Mouse (Mus musculus) lung, adult 2 months (tissue): Measurements from ENCODE around the gene Mast1. TPM values are rescaled to one million over a fixed set of nuclear protein-coding genes. Genes with fewer than 3 reads are reported as not detected.

Experiments used
- DNase-seq: peaks from one replicate; pipeline ENCODE4 v3.0.0; 2022
- H3K4me1 ChIP-seq: fragments of 200-500 bp; 2 replicates; pipeline ENCODE4 v1.6.1; 2011; ENCODE audit warnings: low read length; ENCODE audit not compliant: control insufficient read depth, insufficient read depth
- H3K4me3 ChIP-seq: fragments of 200-500 bp; replicated peaks from 2 replicates; pipeline ENCODE3; 2011; ENCODE audit warnings: low read depth, mild to moderate bottlenecking, control low read depth, low read length; ENCODE audit errors: extremely low read depth
- CTCF ChIP-seq: fragments of 200-500 bp; IDR thresholded peaks from 2 replicates; pipeline ENCODE4 v1.5.1; 2011; ENCODE audit warnings: mild to moderate bottlenecking, low read length, control low read depth; ENCODE audit not compliant: insufficient read depth
- POLR2A ChIP-seq: fragments of 200-500 bp; IDR thresholded peaks from 2 replicates; pipeline ENCODE4 v1.6.1; 2011; ENCODE audit warnings: low read depth, mild to moderate bottlenecking, control low read depth, low read length, borderline replicate concordance; ENCODE audit errors: extremely low read depth
- WGBS: fragments of 180-500 bp; shearing (Covaris S2); methylation state at CpG from one replicate; pipeline ENCODE4 v1.1.7; 2018; 5-methylcytosine and 5-hydroxymethylcytosine counted together
- polyA plus RNA-seq: library from polyadenylated mRNA; depleted of rRNA; stranded (reverse); fragments of >200 nt; gene quantifications from 2 replicates; pipeline ENCODE4 v1.2.3, GENCODE M21; 2012

The Mast1 gene
- polyA plus RNA-seq, 1 experiment: 0.41 TPM

DNA sequence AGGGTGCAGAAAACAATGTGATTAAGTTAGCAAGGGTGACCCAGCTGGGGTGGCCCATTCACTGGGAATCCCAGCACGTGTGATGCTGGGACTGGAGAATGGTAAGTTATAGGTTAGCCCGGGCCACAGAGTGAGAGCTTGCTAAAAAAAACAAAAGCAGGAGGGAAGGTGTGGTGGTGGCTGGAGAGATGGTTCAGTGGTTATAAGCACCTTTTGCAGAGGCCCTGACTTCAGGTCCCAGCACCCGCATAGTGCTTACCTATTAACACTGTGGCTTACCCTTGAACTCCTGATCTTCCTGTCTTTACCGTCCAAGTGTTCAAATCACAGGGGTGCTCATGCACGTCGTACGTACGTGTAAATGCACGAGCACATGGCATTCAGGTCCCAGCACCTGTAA, 30.1 kb downstream of the Mast1 start:
- no peak for TF ChIP-seq CTCF
- no peak for TF ChIP-seq POLR2A
- H3K4me1 ChIP-seq: peaks cover 3% of the 10 kb centered on the region; the same call in 1 of the 2 replicates
- DNase-seq: no peak
- 90% methylated on average over 9 of the region's 9 CpGs for WGBS
- H3K4me3 ChIP-seq: no peak overlapping the region

GRCm38 (mm10) chr8:84904351-84904750, 32.8 kb downstream of the Mast1 start:
- no peak for TF ChIP-seq POLR2A
- TF ChIP-seq CTCF: no peak
- Histone ChIP-seq H3K4me1 (peaks cover 3% of the 10 kb centered on the region; the same call in 1 of the 2 replicates), H3K4me3 (no peak overlapping the region)
- DNase-seq: no peak
- 86% methylated on average over 7 of the region's 7 CpGs for WGBS

DNA sequence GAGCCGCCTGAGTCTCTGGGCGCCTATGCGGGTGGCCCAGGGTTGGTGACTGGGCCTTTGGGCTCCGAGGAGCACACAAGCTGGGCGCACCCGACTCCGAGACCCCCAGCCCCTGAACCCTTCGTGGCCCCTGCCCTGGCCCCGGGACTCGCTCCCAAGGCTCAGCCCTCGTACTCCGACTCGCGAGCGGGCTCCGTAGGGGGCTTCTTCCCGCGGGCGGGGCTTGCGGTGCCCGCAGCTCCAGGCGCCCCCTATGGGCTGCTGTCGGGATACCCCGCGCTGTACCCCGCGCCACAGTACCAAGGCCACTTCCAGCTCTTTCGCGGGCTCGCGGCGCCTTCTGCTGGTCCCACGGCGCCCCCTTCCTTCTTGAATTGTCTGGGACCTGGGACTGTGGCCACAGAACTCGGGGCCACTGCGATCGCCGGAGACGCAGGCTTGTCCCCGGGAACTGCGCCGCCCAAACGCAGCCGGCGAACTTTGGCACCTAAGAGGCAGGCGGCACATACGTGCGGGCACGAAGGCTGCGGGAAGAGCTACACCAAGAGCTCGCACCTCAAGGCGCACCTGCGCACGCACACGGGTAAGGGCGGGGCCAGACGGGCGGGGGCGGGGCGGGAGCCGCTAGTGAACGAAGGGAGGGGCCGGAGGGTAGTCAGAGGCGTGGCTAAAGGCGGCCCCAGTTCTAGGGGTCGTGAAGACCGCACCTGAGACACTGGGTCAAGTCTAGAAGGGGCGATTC, 34.1 kb downstream of the Mast1 start:
- peak; percentile 40; the same call in 1 of the 2 replicates for TF ChIP-seq CTCF
- peak; percentile 55; the same call in 1 of the 2 replicates for TF ChIP-seq POLR2A
- Histone ChIP-seq H3K4me1 (peaks cover 3% of the 10 kb centered on the region; the same call in 1 of the 2 replicates), H3K4me3 (peak overlapping the region; percentile 83)
- WGBS: under 1% methylated on average over 68 of the region's 68 CpGs
- peak; percentile 93 for DNase-seq

- H3K4me1 ChIP-seq: peaks cover 3% of the 10 kb centered on the region; the same call in 1 of the 2 replicates
- H3K4me3 ChIP-seq: peak overlapping the region; percentile 83
- DNase-seq: no peak
- TF ChIP-seq CTCF (no peak), POLR2A (no peak)
- WGBS: 8% methylated on average over 24 of the region's 24 CpGs
Observed at GRCm38 (mm10) chr8:84902367-84902919, 34.7 kb downstream of the Mast1 start.

DNA sequence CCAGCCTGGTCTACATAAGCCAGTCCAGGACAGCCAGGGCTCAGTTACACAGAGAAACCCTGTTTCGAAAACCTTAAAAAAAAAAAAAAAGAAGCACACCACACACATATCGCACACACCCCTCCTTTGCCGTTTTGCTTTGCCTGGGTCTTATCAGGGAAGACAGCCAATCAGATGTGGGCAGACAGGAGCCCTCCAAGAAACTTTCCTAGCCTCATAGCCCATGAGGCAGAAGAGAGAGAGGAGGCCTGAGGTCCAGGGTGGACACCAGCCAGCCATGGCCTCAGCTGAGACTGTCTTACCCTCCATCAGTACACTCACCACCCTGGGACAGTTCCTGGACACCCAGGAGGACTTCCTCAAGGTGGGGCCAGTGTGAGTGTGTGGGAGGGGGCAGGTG, 35.4 kb downstream of the Mast1 start, which contains the start of gene Klf1:
TSS of gene Klf1 (plus strand) at position 177 of the 400 bp plus-strand sequence.
- 70% methylated on average over 3 of the region's 3 CpGs for WGBS
- no peak for TF ChIP-seq POLR2A
- TF ChIP-seq CTCF: no peak

DNA sequence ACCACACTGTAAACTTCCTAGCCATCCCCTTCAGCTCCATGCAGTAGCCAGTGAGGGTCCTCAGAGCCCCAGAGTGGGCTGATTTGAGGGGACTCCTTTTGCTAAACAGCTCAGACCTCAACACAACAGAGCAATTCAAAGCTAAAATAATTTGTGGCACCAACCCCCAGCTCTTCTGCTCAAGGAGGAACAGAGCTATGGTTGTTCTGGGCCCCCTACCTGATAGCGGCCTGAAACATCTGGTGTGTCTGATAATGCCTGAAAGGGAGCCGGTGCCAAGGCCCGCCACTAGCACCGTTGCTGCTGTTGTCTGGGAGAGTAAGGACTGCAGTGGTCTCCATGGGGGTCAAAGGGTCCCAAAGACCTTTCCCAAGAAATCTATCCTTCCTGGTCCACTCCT, 36.1 kb downstream of the Mast1 start:
- TF ChIP-seq CTCF: no peak
- no peak for TF ChIP-seq POLR2A
- no peak for DNase-seq
- Histone ChIP-seq H3K4me3 (no peak overlapping the region), H3K4me1 (peaks cover 3% of the 10 kb centered on the region; the same call in 1 of the 2 replicates)
- WGBS: 66% methylated on average over 4 of the region's 4 CpGs

More for the DNA sequence above, 35.4 kb downstream of the Mast1 start, which contains the start of gene Klf1:
- no peak for DNase-seq
- Histone ChIP-seq H3K4me3 (peak within 1 kb of the TSS; percentile 83), H3K4me1 (peaks cover 3% of the 10 kb centered on the region; the same call in 1 of the 2 replicates)

DNA sequence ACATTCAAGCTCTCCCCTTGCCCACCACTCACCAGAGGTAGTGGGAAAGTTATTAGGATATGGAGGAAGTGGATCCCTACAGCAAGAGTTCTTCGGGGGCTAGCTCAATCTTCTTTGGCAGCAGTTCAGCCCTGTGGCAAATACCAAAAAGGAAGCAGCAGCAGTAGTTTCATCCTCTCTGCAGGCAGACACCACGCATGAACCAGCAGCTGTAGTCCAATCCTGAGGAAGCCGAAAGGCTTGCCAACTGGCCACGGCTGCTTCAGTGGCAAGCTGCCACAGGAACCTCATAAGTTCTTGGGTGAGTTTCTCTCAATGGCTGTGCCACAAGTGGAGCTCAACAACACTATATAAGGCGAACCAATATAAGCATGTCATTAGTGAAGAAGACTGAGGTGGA, 41.2 kb downstream of the Mast1 start:
- TF ChIP-seq POLR2A (no peak), CTCF (no peak)
- peaks cover 4% of the 10 kb centered on the region for H3K4me1 ChIP-seq
- no peak overlapping the region for H3K4me3 ChIP-seq
- WGBS: 78% methylated on average over 5 of the region's 5 CpGs
- no peak for DNase-seq

GRCm38 (mm10) chr8:84893709-84894134, 43.4 kb downstream of the Mast1 start, which contains the start of gene Gcdh:
TSS of gene Gcdh (minus strand) at chr8:84893921.
- 0% methylated on average over 11 of the region's 11 CpGs for WGBS
- Histone ChIP-seq H3K4me1 (peaks cover 4% of the 10 kb centered on the region), H3K4me3 (peak within 1 kb of the TSS; percentile 79)
- peak; percentile 90 for DNase-seq
- peak; percentile 56; the same call in 1 of the 2 replicates for TF ChIP-seq POLR2A
- no peak for TF ChIP-seq CTCF

DNA sequence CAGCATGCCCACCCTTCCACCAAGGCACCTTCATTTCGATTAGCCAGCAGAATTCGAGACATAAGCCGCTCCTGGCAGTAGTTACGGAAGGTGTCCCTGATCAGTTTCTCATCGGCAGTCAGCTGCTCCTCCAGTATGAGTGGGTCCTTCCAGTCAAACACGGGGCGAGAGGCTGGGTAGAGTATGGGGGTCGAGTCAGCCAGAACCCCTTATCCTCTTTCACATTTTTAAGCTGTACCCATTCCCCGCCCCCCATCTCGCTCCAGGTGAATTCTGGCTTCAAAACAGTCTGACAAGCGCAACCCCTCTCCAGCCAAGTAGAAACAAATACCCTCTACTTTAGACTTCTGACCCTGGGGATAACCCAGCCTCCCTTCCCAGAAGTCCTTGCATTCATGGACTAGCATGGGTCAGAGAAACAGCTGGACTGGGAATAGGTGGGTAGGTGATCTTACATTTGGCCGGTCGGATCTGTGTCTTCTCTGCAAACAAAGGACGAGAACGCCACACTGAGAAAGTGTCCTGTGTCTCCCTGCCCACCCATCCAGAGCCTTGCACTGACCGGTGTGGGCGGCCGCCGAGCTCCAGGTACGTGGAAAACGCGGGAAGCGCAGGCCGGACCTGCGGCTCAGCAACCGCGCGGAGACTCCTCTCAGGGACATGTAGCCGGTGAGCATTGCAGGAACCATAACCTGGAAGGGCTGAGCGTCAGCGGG, 44.0 kb downstream of the Mast1 start:
- TF ChIP-seq CTCF: no peak
- TF ChIP-seq POLR2A: no peak
- Histone ChIP-seq H3K4me3 (peak overlapping the region; percentile 79), H3K4me1 (peaks cover 4% of the 10 kb centered on the region)
- DNase-seq: no peak
- 14% methylated on average over 31 of the region's 31 CpGs for WGBS
